In genomic region chr4:125144211-125144610, GRCm38 (mm10) we compare ENCODE assay signal across 15 mouse cellular contexts.
"Had no signal": no experiment of that assay in that cellular context is flagged by ENCODE, and none has a peak within 500 bp of the region (broad histone marks: within the 10 kb centered on the region; RNA-seq: fewer than 3 reads in every experiment).

No protein-coding gene starts in this region.

- H3K27ac ChIP-seq: kidney, embryonic 15.5 days; limb, embryonic 12.5 days; midbrain, embryonic 15.5 days; neural tube, embryonic 12.5 days had no signal

- DNase-seq: kidney, adult 2 months; kidney, postnatal 14 days; layer of hippocampus, adult 9-11 months; lung, adult 2 months; lung, postnatal 36 days; right cerebral cortex, postnatal 4 days; spleen, adult 18-20 months; thymus, adult 18-20 months; thymus, postnatal 14 days had no signal

- ATAC-seq: intestine, embryonic 16.5 days; lung, postnatal 0 days; midbrain, embryonic 15.5 days had no signal

- H3K9ac ChIP-seq: kidney, embryonic 15.5 days; limb, embryonic 12.5 days; midbrain, embryonic 15.5 days; neural tube, embryonic 12.5 days had no signal

- H3K27me3 ChIP-seq: midbrain, embryonic 15.5 days had no signal

- H3K4me1 ChIP-seq: kidney, embryonic 15.5 days; neural tube, embryonic 12.5 days had no signal

- H3K4me3 ChIP-seq: kidney, embryonic 15.5 days; limb, embryonic 12.5 days; midbrain, embryonic 15.5 days; neural tube, embryonic 12.5 days had no signal

- H3K4me2 ChIP-seq: kidney, embryonic 15.5 days; limb, embryonic 12.5 days; midbrain, embryonic 15.5 days; neural tube, embryonic 12.5 days had no signal

- H3K9me3 ChIP-seq: kidney, embryonic 15.5 days; limb, embryonic 12.5 days; midbrain, embryonic 15.5 days; neural tube, embryonic 12.5 days had no signal

- H3K36me3 ChIP-seq: kidney, embryonic 15.5 days; limb, embryonic 12.5 days; midbrain, embryonic 15.5 days; neural tube, embryonic 12.5 days had no signal
